Mouse (Mus musculus): ENCODE measurements around the gene Trub1.

GRCm38 (mm10) chr19:57426841-57427240, 25.9 kb upstream of the Trub1 start:
- TF ChIP-seq CTCF (IDR thresholded peaks at IDR 0.05; ENCODE audit: low read depth) = no peak
- no peak for TF ChIP-seq EP300 (IDR thresholded peaks at IDR 0.05; ENCODE audit: low read depth)
